Mouse (Mus musculus): Measurements from ENCODE around the gene Gm28729.

DNA sequence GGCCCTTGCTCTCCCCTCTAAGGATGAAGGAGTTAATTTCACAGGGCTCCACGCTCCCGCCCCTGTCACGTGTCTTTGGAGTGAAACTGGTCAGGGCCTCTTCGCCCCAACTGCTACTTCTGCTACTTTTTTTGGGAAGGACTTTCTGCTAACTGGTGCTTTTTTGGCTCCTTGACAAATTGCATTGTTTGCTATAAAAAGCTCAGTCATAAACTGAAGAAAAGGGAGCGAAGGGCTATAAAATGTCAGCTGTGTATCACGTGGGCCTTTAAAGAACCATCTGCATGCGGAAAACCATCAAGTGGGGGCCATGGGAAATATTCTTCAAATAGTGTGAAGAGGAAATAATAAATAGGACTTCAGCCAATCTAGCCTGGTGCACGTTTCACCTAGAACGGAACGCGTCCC, 5.6 kb upstream of the Gm28729 start:
- no peak for TF ChIP-seq CTCF (IDR thresholded peaks at IDR 0.05; ENCODE audit: low read depth)
- TF ChIP-seq EP300 (IDR thresholded peaks at IDR 0.05; ENCODE audit: low read depth): no peak
